Mouse (Mus musculus) heart, embryonic 10.5 days (tissue): ENCODE measurements around the gene Gm3147. TPM values are rescaled to one million over a fixed set of nuclear protein-coding genes. Genes with fewer than 3 reads are reported as not detected.
"Not testable (repeated sequence)": the region's sequence is repeated elsewhere in the genome, so short reads cannot be mapped to it uniquely, and the experiment has no call there.

ENCODE experiments used
- DNase-seq: peaks from one replicate; pipeline ENCODE4 v3.0.0-alpha.2; 2017; ENCODE audit warnings: low spot score
- H3K27ac ChIP-seq: fragments of 300-500 bp; sonication (generic); 2 replicates; pipeline ENCODE4 v1.5.1; 2016; ENCODE audit warnings: mild to moderate bottlenecking
- H3K27me3 ChIP-seq: fragments of 300-500 bp; sonication (generic); 2 replicates; pipeline ENCODE4 v1.6.1; 2016; ENCODE audit warnings: mild to moderate bottlenecking; ENCODE audit not compliant: poor library complexity, insufficient read depth, severe bottlenecking
- H3K36me3 ChIP-seq: fragments of 300-500 bp; sonication (generic); 2 replicates; pipeline ENCODE4 v1.6.1; 2016; ENCODE audit warnings: mild to moderate bottlenecking, moderate library complexity
- H3K4me1 ChIP-seq: fragments of 300-500 bp; sonication (generic); 2 replicates; pipeline ENCODE4 v1.6.1; 2016; ENCODE audit warnings: mild to moderate bottlenecking
- H3K4me3 ChIP-seq: fragments of 300-500 bp; sonication (generic); 2 replicates; pipeline ENCODE4 v1.5.1; 2016; ENCODE audit warnings: mild to moderate bottlenecking, moderate library complexity
- H3K9me3 ChIP-seq: fragments of 300-500 bp; sonication (generic); 2 replicates; pipeline ENCODE4 v1.6.1; 2016; ENCODE audit warnings: mild to moderate bottlenecking, moderate library complexity
- WGBS: fragments of 180-500 bp; shearing (Covaris S2); methylation state at CpG from one replicate; pipeline ENCODE4 v1.1.7; 2016; 5-methylcytosine and 5-hydroxymethylcytosine counted together
- polyA plus RNA-seq: library from polyadenylated mRNA; unstranded; fragments of >200 nt; fragmentation: Nextera tagmentation; extraction: Ambion mirVana; gene quantifications from 2 replicates; pipeline ENCODE4 v1.2.1, GENCODE M21; 2016

The Gm3147 gene
- not detected in 2 replicates for polyA plus RNA-seq

DNA sequence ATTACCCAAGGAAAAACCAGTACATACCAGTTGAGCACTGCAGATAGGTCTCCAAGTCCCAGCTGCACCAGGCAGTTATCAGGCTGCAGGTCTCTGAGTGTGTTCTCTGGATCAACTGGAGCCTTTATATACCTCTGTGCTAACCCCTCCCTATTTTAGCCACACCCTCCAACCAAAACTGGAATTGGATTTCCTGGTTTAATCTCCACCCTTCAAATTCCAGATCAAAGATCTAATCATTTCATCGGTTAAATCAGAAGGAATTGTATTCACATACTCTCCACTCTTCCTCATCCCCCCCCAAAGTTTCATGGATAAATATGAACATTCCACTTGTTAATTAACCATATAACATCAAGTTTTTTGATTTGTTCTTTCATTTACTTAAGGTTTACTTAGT, at the start of gene Gm3147:
Gene Gm3147 (minus strand): TSS at position 101 of the 400 bp plus-strand sequence.
- not testable (repeated sequence) for DNase-seq, H3K27ac ChIP-seq, H3K27me3 ChIP-seq, H3K36me3 ChIP-seq, H3K4me1 ChIP-seq, H3K9me3 ChIP-seq, H3K4me3 ChIP-seq
- WGBS = no CpG with 5 or more reads among the region's 1 CpGs

DNA sequence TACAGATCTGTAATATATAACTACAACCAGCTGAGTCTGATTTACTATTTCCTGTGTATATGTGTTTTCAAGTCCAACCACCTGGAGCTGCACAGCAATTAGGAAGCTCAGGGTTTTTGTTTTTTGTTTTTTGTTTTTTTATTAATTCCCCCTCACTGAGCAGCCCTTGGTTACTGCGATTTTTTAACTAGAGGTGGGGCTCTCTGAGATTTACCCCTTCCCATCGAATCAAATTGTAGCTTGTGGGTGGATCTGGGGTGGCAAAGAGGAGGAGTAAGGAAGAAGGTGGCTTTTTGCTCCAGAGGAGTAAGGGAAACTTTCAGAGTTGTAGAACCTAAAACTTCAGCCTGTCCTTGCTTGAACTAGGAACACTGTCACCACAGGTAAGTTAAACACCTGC, 31.9 kb upstream of the Gm3147 start, which contains the start of gene Gm6205:
Gene Gm6205 (plus strand): TSS at position 301 of the 400 bp plus-strand sequence.
- not testable (repeated sequence) for H3K36me3 ChIP-seq, H3K27me3 ChIP-seq, H3K4me3 ChIP-seq, DNase-seq, H3K27ac ChIP-seq, H3K9me3 ChIP-seq, H3K4me1 ChIP-seq
- WGBS = no CpG with 5 or more reads among the region's 2 CpGs

DNA sequence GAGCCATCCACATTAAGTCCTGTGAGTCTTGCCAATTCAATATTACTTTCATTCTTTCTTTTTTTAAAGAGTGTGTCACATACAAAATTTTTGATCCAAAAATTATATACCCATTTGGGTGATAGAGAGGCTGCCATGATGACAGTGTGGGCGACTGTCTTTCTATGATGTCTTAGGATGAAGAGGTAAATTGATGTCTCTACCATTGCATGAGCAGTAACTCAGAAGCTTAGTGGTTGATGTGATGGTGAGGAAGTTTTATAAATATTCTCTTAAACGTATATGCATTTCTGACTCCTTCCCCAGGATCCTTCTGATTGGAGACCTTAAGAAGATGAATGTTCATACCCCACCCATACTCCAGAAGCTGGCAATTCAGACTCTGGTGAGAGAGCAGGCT, 7.5 kb upstream of the Gm3147 start, which contains the start of gene Gm6509:
Gene Gm6509 (plus strand): TSS at position 301 of the 400 bp plus-strand sequence.
- H3K27me3 ChIP-seq, H3K4me1 ChIP-seq, H3K9me3 ChIP-seq, H3K27ac ChIP-seq, H3K4me3 ChIP-seq, H3K36me3 ChIP-seq, DNase-seq: not testable (repeated sequence)
- WGBS = 83% methylated on average over 1 of the region's 2 CpGs

Other genes with a start within 250 kb of the Gm3147 start
- not detected in 2 replicates for gene Gm7682, start 170.6 kb downstream of the Gm3147 start, polyA plus RNA-seq
- not detected in 2 replicates for gene Gm3139, start 90.1 kb downstream of the Gm3147 start, polyA plus RNA-seq
- not detected in 2 replicates for gene Gm6509, start 7.6 kb upstream of the Gm3147 start, polyA plus RNA-seq
- gene Gm6205, start 32.0 kb upstream of the Gm3147 start, polyA plus RNA-seq = not detected in 2 replicates
- gene Gm3183, start 249.1 kb upstream of the Gm3147 start, polyA plus RNA-seq = not detected in 2 replicates